8 mouse cellular contexts compared by ENCODE assay signal in the genomic region with DNA sequence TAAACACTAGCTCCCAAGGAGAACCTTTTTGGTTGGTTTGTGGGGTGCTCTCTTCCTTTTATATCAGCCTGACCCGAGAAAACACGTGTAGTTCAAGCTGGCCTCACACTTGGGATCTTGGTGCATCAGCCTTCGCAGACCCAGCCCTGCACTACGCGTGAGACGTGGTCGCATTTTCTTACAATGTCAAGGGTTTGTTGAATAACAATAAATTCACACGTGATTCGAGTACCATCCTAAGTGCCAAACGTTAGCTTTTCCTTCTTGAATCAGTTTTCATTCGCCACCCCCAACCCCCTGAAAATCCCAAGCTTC. TPM values are rescaled to one million over a fixed set of nuclear protein-coding genes. Genes with fewer than 3 reads are reported as not detected.
A peak's percentile ranks its signal among the peaks of the same experiment; 100 is the strongest.
DNase-seq lines count a peak whose midpoint lies in the region; ATAC-seq and TF ChIP-seq lines count a peak whose summit lies in the region.

No protein-coding gene starts in this region.

- peak overlapping the region; percentile 75 for H3K4me3 ChIP-seq in liver, embryonic 12.5 days
- peak overlapping the region; percentile 67 for H3K4me3 ChIP-seq in stomach, postnatal 0 days (ENCODE audit: low read depth, low read length)

- peak overlapping the region; percentile 84 for H3K27ac ChIP-seq in liver, embryonic 12.5 days
- peak overlapping the region; percentile 95 for H3K27ac ChIP-seq in stomach, postnatal 0 days (replicated peaks)

- no peak for TF ChIP-seq EP300 in stomach, postnatal 0 days (optimal IDR thresholded peaks at IDR 0.05)

- H3K4me1 ChIP-seq in liver, embryonic 12.5 days, result peaks cover 53% of the 10 kb centered on the region
- peaks cover 13% of the 10 kb centered on the region for H3K4me1 ChIP-seq in stomach, postnatal 0 days (replicated peaks; ENCODE audit: control insufficient read depth, insufficient read depth)

- H3K27me3 ChIP-seq in liver, embryonic 12.5 days (replicated peaks), result no peaks in the 10 kb centered on the region
- H3K27me3 ChIP-seq in stomach, postnatal 0 days (ENCODE audit: control insufficient read depth, insufficient read depth, low read length), result no peaks in the 10 kb centered on the region

- ATAC-seq in liver, embryonic 12.5 days, result peak; percentile 10; the same call in 1 of the 2 replicates
- no peak; the same call in 1 of the 2 replicates for ATAC-seq in stomach, postnatal 0 days (ENCODE audit: low FRiP score, low TSS enrichment)

- H3K36me3 ChIP-seq in liver, embryonic 12.5 days, result peaks cover 39% of the 10 kb centered on the region
- peaks cover 4% of the 10 kb centered on the region; the same call in 1 of the 2 replicates for H3K36me3 ChIP-seq in stomach, postnatal 0 days (ENCODE audit: control insufficient read depth, insufficient read depth, low read length)

- WGBS in liver, embryonic 12.5 days (ENCODE audit: insufficient replicate concordance), result 5% methylated on average over 11 of the region's 11 CpGs
- 2% methylated on average over 11 of the region's 11 CpGs for WGBS in stomach, postnatal 0 days

- H3K9me3 ChIP-seq in liver, embryonic 12.5 days (replicated peaks), result no peaks in the 10 kb centered on the region
- no peaks in the 10 kb centered on the region for H3K9me3 ChIP-seq in stomach, postnatal 0 days (ENCODE audit: control insufficient read depth, low read length)

- H3K9ac ChIP-seq in liver, embryonic 12.5 days, result peak overlapping the region; percentile 82
- H3K9ac ChIP-seq in stomach, postnatal 0 days (ENCODE audit: low read length), result peak overlapping the region; percentile 88

- no peak for TF ChIP-seq CTCF in stomach, postnatal 0 days (IDR thresholded peaks at IDR 0.05; ENCODE audit: low read depth)

- DNase-seq in embryo, embryonic 10 days (ENCODE audit: low spot score), result peak; percentile 44
- no peak for DNase-seq in embryo, embryonic 9.5 days (ENCODE audit: extremely low spot score)
- DNase-seq in thymus, postnatal 4 days, result peak; percentile 41
- DNase-seq in thymus, postnatal 0 days (ENCODE audit: low spot score), result no peak
- no peak for DNase-seq in stomach, postnatal 0 days (ENCODE audit: low spot score)
- DNase-seq in left cerebral cortex, adult 18-20 months (ENCODE audit: low spot score in 2 of 2), result no peak
- no peak for DNase-seq in ovary, postnatal 36 days (ENCODE audit: low spot score)

- H3K4me2 ChIP-seq in liver, embryonic 12.5 days, result peak overlapping the region; percentile 88
- peak overlapping the region; percentile 79 for H3K4me2 ChIP-seq in stomach, postnatal 0 days (replicated peaks; ENCODE audit: low read depth)

RNA-seq across cellular contexts. Expression of gene Sec31a, which starts 14.0 kb away (rescaled TPM):
- 75.0 and 79.4 TPM in 2 replicates for polyA plus RNA-seq in thymus, postnatal 0 days (2015; fragmentation: Nextera tagmentation; extraction: Ambion mirVana)
- 65.0 and 67.0 TPM in 2 replicates for polyA plus RNA-seq in liver, embryonic 12.5 days (2016; fragmentation: Nextera tagmentation; extraction: Ambion mirVana)
- polyA plus RNA-seq in stomach, postnatal 0 days (2015; fragmentation: Nextera tagmentation; extraction: Ambion mirVana), result 102 and 104 TPM in 2 replicates
- 100 to 1,000 TPM; 113 to 116 TPM for total RNA-seq in left cerebral cortex, adult 18-20 months (2021)

Comparison
In these comparisons a context has a peak if more than half of its experiments do, and no peak if none do; other contexts are left out.
1. DNase-seq: peak in embryo, embryonic 10 days (single experiment) and thymus, postnatal 4 days (single experiment); none in embryo, embryonic 9.5 days (single experiment), thymus, postnatal 0 days (single experiment), stomach, postnatal 0 days (single experiment), left cerebral cortex, adult 18-20 months (0 of 2) and ovary, postnatal 36 days (single experiment).